Mouse (Mus musculus) MEL-GATA-1-ER (cell line): ENCODE data around the gene Hdc.
A peak's percentile ranks its signal among the peaks of the same experiment; 100 is the strongest.

Experiments used
- DNase-seq: peaks from one replicate; pipeline ENCODE4 v3.0.0-alpha.2; 2012; ENCODE audit warnings: low read depth; ENCODE audit errors: extremely low read depth

Gene Hdc

DNA sequence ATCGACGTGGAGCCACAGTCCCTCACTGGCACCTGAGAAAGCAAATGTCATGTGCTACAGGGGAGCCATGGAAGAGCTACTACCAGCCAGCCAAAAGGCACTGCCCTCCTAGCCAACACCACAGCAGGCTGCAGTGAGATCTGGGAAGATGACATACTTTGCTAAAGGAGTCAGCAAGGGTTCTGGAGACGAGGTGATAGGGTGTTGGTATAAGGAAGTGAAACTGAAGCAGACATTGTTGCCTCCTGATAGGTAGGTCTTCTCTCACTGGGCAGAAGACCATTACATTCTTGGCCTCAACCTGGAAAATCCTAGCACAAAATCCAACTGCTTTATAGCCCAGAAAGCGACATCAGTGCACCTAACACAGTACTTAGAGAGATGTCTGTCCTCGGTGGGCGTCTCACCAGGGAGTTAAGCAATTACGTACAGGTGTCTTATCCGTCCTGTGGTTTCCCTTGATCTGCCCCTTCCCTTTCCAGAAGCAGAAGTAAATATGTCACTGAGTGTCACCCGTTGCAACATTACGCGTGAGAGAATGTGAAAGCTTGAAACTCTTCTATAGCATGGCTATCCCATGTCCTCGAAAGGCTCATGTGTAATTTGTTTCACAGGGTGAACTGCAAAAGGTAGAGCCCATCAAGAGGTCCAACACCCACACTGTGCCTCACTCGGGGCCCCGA is 17.0 kb downstream of the Hdc start:
- DNase-seq, result peak; percentile 72

DNA sequence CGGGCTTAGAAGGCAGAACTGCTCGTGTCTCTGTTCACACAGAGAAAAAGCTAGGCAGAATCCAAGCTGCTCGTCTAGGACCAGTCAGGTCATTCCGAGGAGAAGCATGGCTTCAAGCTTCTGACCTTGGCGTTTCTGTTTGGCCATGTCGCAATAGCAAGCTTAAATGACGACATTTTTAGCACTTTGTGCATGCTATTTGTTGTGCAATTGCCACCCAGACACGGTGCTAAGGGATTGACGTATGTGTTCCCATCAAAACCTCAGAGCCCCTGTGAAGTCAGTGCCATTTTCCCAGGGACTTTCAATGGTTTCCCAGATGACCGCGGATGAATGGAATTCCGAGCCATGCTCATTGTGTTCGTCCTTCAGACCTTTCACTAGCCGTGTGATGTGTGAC is 18.6 kb downstream of the Hdc start:
- DNase-seq, result no peak

DNA sequence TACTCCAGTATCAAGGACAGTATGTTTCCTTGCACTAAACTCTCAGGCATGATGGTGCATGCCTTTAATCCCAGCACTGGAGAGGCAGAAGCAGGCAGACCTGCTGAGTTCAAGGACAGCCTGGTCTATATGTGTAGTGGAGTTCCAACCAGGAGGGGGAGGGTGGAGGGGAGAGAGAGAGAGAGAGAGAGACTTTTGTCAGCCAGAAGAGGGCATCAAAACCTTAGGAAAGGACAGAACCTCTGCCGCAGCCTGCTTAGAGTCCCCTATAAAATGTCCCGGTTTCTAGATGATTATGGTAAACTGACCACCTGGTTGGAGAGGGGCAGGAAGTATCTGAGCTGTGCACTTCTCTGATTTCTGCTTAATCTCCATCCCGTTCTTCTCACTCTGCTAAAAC is 20.1 kb downstream of the Hdc start:
- DNase-seq, result no peak

DNA sequence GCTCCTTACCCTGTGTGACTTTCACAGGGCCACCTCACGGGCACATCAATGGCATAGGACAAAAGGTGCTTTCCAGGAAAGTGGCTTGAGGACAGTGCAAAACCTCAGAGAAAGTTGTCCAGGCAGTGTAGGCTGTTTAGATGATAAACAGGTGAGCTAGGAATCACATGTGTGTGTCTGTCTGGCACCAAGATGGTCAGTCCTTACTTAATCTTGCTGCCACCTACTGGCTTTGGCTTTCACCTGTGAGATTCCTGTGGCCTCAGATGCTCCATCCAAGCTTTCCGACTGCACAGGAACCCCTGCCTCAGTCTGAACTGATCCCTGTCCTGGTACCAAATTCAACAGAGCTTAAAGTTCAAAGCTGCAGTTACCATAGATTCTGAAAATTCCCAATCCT is 20.7 kb downstream of the Hdc start:
- DNase-seq, result no peak

DNA sequence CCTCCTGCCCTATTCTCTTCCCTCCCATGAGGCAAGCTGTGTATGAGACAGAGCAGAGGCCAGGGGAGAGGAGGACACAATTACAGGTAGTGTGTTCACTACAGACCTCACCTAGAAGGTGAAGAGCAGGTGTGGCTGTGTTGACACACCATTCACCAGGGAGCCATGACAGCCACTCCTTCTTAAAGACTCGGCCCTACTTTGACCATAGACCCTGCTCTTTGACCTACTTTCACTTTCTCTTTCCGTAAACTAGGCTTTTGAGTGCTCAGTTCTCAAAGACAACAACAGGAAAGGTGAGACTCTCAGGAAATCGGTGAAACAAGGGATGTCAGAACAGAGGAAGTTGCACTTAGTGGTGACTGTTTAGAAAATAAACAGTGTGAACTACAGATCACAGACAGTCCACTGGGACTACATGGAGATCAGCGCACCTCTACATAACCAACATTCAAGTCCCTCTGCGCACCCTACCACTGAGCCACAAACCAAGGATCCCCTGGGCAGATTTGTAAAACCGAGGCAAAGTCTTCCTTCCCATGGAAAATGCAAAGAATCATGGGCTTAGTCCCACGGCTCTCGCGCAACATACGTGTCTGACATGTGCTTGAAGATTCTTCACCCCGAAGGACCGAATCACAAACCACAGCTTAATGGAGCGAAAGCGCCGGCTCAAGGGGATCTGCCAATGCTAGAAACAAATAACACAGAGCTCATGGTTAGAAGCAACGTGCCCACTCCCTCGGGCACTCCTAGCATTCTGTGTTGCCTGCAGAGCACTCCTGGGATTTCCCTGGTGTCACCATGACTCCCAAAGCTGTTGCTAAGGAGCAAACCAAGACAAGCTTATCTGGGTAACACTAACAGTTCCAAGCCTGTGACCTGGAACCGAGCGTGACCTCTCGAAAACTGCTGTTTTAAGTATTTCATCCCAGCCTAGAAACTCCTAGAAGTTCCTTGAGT is 21.5 kb downstream of the Hdc start:
- DNase-seq, result no peak

DNA sequence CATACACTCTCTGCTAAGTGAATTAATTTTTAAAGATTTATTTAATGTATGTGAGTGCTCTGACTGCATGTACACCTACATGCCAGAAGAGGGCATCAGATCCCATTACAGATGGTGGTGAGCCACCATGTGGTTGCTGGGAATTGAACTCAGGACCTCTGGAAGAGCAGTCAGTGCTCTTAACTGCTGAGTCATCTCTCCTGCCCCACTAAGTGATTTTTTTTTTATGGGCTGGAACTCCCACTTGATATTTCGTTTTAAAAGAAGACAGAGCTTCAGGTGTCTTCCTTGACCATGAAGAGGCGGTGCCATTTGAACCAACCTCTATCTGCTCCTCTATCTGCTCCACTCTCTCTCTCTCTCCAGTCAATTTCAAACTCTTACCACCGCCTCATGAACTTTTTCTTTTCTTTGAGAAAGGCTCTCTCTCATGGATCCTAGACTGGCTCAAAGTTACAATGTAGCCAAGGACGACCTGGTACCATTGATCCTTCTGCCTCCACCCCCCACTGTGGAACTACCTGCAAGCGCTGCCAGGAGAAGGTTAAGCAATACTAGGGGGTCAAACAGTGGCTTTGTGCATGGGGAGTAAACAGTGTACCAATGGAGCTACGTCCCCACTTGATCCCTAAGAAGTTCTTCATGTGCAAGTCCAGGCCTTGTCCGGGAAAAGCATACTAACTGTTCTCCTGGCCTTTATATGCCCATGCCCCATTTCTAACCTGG is 22.6 kb downstream of the Hdc start:
- no peak for DNase-seq

DNA sequence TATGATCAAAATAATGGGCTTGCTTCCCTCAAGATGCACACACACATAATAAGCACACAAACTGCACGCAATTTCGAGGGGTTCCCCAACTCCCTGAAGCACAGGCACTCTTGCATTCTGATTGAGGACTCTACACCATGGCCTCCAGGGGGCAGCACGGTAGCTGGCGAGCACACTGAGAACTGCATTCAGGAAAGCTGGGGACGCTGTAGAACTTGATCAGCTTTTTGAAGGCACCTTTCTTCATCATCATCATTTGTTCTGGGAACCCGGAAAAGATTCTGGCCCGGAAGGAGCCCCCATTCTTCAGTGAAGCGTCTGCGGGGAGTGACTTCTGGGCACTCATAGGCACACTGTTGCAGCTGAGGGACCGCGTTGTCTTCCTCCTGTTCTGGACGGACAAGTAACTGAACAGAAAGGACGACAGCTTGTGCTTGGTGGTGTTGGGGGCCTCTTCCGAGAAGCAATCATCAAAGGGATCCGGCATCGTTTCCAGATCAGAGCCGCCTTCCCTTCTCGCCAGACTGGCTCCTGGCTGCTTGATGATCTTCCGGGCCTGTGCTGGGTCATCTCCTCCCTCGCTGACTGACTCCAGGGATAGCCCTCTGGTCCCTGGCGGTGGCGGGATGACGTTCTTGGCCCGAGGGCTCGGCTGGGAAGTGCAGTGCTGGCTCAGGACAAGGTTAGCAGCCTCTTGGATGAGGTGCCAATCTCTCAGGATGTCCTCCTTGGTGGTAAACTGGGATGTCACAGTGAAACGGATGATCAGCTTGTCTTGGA is 25.1 kb downstream of the Hdc start:
- peak; percentile 43 for DNase-seq

DNA sequence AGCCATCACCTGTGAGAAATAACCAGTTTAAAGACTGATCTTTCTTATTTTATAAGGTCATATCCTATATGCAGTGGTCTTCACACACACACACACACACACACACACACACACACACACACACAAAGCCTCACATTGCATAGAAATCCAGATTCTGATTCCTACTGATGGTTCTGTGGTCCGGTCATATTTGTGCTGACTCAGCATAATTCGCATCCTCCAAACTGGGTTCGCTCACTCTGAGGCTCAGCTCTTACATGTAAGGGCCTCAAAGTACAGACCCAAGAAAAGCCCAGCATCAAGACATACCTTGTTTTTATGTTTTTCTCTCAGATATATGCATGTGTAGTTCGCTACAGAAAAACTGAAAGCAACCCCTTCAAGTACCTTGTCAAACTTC is 27.8 kb downstream of the Hdc start:
- no peak for DNase-seq

DNA sequence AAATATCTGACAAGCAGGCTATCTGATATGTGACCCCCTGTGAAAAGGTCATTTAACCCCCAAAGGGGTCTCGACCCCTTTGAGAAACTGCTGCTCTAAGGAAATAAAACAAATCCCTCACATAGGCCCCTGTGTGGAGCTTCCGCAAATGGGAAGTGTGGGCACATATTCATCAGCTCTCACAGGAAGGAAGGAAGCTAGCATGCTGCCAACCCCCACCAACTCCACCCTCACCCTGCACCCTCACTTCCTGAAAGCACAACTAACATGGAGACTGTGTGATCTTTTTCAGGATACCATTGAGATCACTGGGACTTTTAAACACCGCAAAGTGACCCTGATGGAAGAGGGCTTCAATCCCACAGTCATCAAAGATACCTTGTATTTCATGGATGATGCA is 31.6 kb downstream of the Hdc start:
- DNase-seq, result no peak

DNA sequence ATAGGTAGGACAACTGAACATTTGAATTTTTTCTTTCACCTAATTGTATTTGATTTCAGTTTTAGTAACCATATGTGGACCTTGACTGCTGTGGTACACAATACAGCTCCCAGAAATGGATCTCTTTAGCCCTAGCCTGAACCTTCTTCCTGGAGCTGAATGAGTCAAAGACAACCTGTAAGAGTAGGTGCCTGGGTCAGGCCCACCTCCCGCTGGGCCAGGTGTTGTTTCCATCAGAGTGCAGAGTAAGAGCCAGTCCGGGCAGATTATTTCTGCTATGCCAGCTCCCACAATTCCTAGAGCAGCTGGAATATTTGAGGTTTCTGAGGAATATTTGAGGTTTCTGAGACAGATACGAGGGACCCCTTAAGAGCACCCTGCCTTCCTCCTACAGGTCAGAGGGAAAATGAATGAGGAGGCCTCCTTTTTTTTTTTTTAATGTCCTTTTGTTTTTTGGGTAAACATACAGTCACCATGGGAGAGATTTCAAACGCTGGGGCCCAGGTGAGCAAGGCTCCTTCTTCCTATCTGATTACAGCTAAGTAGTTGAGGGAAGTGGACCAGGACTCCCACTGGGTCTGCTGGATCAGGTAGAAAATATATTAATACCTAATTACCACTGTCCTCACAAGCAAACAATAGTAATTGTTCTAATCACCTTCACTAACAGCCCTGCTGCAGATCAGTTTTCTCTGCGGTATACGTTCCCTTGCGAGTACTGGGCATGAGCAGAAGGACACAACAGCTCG is 34.3 kb downstream of the Hdc start:
- DNase-seq, result no peak

DNA sequence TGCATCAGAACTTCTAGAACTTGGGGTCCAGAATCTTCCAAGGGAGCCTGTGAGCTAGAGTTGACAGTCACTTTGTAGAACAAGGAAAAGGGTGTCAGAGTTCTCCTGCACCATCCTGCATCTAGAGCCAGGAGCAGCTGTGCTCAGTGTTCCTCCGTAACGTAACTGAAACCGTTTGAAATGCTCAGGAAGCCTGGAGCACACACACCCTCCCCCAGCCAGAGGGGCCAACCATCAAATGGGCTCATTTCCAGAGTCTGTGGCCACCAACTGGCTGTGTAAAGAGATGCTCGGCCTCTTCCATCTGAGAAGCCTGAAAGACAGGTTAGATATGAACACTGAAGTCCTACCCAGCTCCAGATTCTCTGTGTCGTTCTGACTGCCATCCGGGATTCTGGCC is 35.1 kb downstream of the Hdc start:
- DNase-seq, result no peak

DNA sequence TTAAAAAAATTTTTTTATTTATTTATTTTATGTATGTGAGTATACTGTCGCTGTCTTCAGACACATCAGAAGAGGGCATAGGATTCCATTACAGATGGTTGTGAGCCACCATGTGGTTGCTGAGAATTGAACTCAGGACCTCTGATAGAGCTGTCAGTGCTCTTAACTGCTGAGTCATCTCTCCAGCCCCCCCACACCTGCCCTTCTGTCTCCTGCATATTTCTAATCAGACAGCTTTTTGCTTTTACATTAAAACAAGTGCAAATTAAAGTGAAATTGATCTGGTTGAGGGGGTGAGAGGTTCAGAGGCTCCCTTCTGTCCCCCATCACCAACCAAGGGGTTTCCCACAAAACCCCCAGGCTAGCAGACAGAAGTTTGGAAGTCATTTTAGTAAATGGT is 39.8 kb downstream of the Hdc start:
- no peak for DNase-seq

DNA sequence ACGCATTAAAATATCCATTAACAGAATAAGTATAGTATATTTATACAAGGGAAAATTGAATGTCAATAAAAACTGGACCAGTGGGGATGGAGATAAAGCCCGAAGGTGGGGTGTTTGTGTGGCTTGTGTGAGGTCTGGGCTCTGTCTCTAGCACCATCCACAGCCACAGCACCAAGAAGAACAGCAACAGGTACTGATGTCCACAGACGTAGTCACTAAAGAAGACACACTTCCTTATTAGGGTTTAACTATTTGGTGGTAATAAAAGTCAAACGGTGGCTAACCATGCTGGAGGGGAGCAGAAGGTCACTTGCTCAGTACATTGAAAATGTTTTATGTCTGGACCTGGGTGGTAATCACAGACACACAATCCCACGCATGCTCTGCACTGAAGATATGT is 41.7 kb downstream of the Hdc start:
- no peak for DNase-seq

DNA sequence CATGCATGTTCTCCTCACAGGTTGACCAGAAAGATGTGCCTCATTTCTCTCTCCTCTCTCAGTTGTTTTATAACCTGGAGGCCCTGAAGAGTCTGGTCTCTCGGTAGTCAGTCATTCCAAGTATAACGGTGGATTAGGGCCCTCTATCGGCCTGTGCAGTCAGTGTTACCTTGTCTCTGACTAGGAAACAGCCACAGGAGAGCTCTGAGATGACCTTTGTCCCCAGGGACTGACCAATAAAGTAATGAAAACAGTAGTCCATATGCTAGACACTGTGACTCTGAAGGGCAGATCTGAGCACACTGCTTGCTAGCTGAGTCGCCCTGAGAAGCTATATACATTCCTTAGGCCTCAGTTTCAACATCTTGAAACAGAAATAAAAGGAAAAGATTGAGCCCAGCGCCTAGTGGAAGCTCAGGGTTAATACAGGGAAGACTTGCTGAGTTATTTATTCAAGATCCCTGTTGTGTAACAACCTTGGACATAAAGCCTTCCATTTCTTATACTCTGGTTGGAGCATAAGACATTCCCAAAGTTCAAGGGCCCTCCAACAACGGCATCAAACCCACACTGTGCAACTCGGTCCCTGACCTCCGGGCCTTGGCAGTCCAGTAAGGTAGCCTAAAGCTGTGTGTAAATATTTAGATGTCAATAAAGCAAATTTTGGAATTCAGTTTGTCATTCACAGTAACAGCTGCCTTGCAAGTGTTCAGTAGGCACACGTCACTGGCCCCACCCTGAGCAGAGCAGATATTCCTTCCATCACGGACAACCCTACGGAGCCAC is 43.5 kb downstream of the Hdc start:
- DNase-seq, result no peak

DNA sequence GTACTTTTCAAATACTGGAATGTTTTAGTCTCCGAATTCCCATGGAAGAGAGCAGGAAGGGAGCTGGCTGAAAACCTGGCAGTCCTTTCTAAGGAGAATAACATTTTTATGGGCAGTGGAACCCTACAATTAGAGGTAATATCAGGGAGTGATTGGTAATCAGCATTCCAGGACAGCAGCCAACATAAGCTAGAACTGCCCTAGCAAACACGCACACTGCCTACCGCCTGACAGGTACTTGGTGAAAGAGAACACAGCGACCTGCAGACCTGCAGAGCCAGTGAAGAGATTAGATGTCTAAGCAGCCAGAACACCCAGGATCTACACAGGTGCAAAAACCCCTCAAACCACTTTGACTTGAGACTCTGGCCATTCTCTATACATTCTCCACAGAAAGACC is 46.4 kb downstream of the Hdc start:
- DNase-seq, result no peak

DNA sequence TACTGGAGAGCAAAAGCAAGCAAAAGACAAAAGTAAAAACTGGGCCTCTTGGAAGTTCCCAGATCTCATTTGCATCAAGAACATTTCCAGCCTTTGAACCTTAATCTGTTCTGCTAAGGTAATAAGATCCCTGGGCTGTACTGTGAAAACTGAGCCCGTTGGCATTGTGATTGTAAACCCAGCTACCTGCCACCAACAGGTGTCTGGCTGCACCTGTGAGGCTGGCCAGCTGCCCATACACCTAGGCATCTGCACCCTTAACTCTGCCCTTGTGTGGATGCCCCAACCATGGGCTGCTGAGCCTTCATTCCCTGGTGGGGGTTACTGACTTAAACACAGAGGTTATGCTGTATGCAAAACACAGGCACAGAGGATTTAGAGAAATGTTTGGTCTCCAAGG is 46.9 kb downstream of the Hdc start:
- DNase-seq, result no peak

DNA sequence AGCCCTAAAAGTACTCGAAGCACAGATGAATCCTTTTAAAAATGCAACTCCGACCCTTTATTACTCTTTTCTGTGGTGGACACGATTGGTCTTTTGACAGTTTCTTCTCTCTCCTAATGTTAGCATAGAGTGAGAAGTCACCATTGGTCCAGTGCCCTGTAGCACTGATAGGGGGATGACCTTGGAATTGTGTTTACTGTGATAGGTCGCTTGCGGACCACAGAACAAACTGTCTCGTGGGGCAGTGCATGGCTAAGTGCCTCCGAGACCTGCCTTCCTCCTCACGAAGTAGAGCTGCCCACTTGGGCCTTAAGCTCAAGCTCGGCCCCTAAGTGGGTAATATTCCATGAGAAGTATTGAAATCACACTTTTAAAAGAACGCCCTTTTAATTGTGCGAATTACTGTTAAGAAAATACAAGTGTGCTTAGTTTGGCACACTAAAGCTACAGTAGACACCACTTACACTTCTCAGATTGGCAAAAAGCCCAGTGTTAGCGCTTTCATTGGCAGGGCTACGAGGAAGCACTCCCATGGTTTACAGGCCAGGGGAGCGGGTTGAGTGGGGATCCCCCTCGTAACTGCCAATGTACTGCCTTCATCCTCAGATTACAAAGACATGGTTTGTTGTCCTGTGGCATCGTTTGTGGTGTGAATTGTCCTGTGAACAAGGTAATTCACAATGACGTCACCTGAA is 55.5 kb downstream of the Hdc start:
- DNase-seq, result no peak

DNA sequence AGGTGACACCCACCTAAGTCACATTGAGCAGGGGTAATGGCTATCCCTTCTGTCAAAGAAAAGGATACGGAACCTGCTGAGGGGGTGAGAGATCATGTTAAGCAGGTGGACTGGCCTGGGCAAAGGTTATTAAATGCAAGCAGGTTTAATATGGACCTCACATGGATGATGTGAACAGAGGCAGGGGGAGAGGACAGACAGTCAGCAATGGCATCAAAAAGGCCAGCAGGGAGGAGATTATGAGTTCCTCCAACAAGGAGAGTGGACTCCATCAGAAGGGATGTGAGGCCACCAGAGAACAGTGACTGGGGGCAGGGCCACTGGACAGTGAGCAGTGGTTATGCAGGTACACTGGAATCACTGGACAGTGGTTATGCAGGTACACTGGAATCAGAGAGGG is 59.0 kb downstream of the Hdc start:
- DNase-seq, result no peak

DNA sequence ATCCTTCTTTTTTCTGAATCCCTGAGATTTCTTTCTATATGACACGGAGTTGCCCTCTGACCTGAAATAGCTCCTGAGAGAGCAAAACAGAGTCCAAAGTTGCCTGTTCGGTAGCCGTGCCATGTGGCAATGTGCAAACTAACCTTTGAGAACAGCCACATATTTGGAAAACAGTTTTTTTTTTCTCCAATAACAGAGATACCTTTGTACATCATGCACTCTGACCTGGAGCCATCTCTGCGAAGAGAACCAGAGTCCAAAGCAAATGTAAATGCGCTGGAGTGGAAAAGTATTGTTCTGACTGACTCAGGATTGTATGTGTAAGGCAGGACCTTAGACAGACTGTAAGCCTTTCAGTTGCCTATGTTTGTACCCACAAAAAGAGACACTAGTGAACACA is 63.6 kb downstream of the Hdc start:
- DNase-seq, result no peak
